Mouse (Mus musculus) yolk sac, embryonic 10.5 days (tissue): ENCODE measurements around the gene a.
"Not testable (repeated sequence)": the region's sequence is repeated elsewhere in the genome, so short reads cannot be mapped to it uniquely, and the experiment has no call there.

Source experiments
- DNase-seq: peaks from one replicate; pipeline ENCODE4 v3.0.0-alpha.2; 2017; ENCODE audit warnings: low spot score

The a gene

DNA sequence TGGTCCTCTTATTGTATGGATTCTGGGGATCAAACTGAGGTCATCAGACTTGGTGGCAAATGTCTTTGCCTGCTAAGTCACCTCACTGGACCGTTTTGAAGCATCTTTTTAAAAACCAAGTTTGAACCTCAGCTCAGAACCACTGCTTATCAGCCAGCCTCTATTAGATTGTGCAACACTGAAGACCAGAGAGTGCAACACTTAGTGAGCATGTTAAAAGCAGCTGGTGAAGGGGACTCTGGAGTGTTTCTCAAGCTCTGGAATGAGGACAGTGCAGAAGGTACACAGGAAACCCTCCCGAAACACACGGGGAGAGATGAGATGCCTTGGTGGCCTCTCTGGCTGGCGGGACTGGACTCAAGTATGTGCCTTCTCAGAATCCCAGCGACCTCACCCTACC, 200.9 kb downstream of the a start:
- no peak for DNase-seq

DNA sequence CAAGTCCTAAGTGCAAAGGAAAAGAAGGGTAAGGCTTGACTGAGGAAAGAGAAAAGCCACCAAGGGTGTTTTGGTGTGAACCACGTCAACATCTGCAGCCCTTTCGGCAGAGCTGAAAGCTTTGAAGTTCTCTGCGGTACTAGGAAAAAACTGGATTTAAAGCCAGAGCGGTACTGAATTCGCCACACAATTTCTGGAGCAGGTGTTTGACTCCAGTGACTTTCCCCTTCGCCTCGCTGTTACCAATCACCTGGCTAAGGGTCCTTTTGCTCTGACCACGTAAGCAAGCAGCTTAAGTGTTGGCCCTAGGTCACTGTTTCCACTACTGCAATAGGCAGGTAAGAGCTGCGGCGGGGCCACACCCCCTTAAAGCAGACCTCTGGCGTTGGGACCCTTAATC, 214.3 kb downstream of the a start:
- no peak for DNase-seq

DNA sequence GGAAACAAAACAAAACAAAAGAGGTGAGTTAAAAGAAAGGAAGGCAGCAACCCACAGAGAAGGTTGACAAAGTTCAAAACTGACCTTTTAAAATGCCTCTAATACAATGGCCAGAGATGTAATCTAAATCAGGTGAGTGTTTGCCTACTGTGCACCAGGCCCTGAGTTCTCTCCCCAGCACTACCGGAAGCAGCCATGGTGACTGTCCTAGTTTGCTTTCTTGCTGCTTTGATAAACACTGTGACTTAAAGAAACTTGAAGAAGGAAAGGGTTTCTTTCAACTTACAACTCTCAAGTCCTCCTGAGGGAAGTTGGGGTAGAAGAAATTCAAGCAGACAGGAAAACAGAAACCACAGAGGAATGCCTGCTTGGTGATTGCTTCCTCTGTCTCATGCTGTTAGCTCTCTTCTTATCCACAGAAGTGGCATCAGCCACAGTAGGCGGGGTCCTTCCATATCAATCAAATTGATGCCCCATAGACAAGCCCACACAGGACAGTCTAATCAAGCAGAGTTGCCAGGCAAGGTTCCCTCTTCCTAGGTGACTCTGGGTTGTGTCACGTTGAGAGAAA, 220.0 kb downstream of the a start:
- DNase-seq, result no peak

DNA sequence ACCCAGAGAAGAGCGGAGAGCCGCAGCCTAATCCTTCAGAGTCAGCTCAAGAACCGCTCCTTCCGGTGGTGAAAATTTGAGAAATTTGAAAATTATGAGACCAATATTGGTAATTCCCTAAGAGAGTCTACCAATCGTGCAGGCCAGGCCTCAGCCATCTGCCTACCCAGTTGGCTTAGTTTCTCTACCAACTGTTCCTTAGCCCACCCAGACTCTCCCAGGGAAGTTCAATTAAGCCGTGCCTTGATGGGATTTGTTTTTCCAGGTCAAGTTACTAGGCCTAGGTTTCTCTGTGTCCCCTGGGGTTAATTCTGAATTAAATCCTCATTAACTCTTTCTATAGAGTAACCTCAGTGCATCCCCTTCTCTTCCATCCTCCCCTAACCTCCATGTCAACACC, 221.8 kb downstream of the a start:
- DNase-seq, result no peak

GRCm38 (mm10) chr2:155016751-155017150, 225.5 kb downstream of the a start:
- not testable (repeated sequence) for DNase-seq

DNA sequence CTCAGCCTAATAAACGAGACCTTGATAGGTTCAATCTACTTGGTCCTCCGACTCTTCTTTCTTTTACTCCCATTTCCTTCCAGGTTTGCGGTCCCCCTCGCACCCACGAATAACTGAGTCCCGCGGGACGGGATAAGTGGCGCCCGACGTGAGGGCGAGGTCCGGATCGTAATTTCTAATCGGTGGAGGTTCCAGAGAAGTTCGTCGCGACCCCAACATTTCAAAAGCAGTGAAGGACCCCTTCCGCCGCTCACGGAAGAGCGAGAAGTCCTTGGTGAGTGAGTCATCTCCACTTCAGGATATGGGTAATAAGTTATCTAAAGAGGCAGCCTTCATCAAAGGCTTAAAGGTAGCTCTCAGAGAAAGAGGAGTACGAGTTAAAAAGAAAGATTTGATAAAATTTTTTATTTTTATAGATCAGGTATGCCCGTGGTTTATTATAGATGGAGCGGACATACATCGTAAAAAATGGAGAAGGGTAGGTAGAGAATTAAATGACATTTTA, 227.1 kb downstream of the a start, which contains the start of gene Gm14226:
Gene Gm14226, plus strand, starts transcription at position 16 of the 505 bp plus-strand sequence.
- DNase-seq, result not testable (repeated sequence)

GRCm38 (mm10) chr2:155018762-155019641, 227.8 kb downstream of the a start:
- peak; percentile 83 for DNase-seq

DNA sequence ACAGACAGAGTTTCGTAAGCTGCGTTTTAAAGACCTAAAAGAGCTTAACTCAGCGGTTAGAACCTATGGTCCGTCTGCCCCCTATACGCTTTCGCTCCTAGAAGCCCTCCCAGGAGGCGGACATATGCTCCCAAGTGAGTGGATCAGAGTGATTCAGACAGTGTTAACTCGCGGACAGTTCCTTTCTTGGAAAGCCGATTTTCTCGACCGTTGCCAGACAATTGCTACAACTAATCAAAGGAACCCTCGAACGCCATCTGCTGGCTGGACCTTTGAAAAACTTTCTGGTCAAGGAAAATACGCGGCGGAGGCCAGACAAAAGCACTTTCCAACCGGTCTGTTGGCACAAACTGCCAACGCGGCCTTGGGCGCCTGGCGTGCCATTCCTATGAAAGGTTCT, 228.5 kb downstream of the a start:
- DNase-seq, result peak; percentile 86

GRCm38 (mm10) chr2:155020247-155020826, 229.1 kb downstream of the a start:
- not testable (repeated sequence) for DNase-seq

DNA sequence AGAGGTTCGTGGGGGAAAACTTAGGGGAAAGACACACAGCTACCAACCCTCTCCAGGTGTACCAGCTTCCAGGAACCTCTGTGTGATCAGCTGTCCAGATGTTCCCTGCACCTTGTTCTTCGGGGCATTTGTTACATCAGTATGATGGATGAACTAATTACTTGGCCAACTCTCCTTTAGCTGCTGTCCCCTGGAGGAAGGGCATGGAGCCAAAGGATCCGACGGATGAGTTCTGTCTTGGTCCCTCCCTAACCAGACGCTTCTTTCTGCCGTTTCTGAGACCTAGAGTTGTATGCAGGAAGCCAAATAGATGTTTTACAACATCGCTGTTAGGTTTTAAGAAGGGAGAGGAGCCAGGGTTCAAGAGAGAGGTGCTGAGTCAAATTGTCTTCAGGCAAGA, 239.6 kb downstream of the a start:
- no peak for DNase-seq

GRCm38 (mm10) chr2:155032938-155033710, 241.9 kb downstream of the a start:
- DNase-seq, result no peak

DNA sequence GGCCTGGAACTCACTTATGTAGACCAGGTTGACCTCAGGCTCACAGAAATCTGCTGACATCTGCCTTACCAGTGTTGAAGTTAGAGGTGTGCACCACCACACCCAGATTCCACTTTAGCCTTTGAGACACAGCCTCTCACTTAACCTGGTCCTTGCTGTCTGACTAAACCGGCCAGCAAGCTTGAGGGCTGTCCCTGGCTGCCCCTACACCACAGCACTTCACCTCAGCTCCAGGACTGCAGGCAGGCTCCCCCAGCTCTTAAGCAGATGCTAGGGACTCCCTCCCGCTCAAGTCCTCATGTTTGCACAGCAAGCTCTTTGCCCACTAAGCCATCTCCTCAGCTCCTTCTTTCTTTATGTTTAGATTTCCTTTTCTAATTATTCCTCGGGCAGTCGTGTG, 248.8 kb downstream of the a start:
- no peak for DNase-seq

GRCm38 (mm10) chr2:155044542-155044941, 253.3 kb downstream of the a start:
- DNase-seq, result no peak

GRCm38 (mm10) chr2:155045075-155045474, 253.9 kb downstream of the a start:
- no peak for DNase-seq

DNA sequence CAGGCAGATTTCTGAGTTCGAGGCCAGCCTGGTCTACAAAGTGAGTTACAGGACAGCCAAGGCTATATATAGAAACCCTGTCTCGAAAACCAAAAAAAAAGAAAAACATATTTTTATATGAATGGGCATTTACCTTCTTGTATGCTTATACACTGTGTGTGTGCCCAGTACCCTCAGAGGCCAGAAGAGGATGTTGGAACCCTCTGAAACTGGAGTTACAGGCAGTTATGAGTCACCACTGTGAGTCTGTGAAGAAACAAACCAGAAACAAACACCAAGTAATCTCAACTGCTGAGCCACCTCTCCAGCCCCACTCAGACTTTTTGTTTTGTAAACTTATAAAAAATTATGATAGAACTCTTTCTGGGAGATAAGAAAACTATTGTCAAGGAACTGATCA, 255.6 kb downstream of the a start:
- DNase-seq, result no peak

DNA sequence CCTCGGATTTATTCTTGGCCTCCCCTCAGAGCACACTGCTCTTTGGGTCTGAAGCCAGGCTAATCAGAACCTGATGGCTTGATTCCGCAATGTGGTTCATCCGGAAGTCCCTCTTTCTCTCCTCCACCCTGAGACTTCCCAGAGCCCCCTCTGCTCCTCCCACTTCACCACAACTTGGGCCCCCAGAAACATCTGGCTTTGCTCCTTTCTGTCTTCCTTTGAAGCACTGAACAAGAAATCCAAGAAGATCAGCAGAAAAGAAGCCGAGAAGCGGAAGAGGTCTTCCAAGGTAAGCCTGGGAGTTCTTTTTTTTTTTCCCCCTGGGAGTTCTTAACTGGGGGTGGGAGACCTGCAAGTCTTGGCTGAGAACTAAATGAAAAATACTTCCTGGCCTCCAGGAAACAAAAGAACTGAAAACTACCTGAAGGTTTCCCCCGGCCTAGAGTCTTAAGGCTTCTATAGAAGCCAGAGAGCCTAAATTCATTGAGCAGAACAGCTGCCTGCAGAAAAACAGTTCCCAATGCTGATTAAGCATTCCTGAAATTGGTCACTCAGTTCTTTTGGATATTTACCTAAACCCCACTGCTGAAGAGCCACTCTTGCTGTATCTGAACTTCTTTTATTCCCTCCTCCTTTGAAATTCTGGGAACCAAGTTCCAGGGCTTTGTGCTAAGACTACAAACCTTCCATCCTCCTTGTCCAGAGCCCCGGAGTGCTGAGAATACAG, 256.4 kb downstream of the a start:
- DNase-seq, result no peak

DNA sequence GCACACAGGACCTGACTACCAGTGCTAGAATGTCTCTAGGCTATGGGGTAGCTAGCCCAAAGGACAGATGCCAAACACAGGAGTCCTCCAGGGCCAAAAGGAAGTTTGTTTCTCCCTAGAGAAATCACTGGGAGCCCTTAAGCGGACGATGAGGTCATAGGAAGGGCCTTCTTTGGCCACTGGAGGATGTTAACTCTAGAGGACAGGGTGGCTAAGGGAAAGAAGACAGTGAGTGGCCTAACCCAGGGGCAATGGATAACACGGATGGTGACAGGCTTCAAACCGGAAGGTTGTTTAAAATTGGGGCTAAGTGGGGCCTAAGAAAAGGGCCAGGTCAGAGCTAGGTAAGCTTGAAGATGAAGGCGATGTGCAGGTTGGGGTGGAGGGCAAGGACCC, 258.9 kb downstream of the a start:
- no peak for DNase-seq

- DNase-seq, result peak; percentile 96
These were observed 259.5 kb downstream of the a start for GRCm38 (mm10) chr2:155050504-155051236.

GRCm38 (mm10) chr2:155051622-155052351, 260.6 kb downstream of the a start:
- DNase-seq, result peak; percentile 42

DNA sequence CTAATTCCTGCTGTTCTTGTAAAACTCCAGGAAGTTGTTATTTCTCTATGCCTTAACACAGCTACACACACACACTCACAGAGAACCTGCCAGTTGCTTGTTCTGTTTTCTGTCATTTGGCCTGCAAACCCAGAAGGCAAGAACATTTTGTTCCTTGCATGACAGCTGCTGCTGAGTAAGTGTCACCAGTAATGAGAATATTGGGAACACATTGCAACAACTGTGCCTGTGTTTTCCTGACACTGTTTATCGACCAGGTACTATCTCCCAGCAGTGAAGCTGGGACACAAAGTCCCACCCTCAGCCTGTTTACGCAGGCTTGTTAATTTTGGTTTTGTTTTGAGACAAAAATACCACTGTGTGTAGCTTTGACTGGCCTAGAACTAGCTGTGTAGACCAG, 261.5 kb downstream of the a start:
- no peak for DNase-seq
